Mouse (Mus musculus): ENCODE data around the gene Cela3b. TPM values are rescaled to one million over a fixed set of nuclear protein-coding genes. Genes with fewer than 3 reads are reported as not detected.

Gene Cela3b
- polyA plus RNA-seq, 1 experiment from 2014 or later, result 0.18 TPM

DNA sequence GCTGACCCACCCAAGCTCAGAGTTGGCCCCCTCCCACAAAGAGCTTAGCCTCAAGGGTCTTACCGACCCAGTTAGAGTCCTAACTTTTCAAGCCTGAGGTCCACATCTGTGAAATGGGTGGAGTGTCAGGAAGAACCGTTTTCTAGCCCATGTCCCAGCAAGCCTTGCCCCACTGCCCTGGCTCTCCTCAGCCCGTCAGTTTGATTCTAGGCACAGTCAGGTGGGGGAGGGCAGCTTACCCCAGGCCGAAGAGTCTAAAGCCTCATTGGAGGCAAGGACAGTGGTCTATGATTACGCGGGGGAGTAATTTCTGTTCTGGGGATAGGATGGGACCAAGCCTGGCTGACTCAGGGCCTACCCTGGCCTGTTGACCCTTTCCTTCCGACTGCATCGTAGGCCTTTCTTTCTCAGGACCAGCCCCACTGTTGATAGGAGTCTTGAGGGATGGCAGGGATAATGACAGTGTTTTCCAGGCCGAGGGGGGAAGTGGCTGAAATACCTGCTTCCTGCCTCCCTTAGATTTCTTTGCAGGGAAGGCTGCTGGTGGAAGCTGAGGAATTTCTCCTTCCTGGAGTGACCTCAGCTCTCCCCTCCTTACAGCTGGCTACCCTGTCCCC is 40.5 kb upstream of the Cela3b start:
- Histone ChIP-seq H3K36me3 (replicated peaks) (no peaks in the 10 kb centered on the region), H3K27ac (replicated peaks) (no peak overlapping the region), H3K9ac (no peak overlapping the region), H3K4me3 (replicated peaks) (no peak overlapping the region), H3K9me3 (replicated peaks) (no peaks in the 10 kb centered on the region), H3K4me1 (replicated peaks) (peaks cover 47% of the 10 kb centered on the region), H3K4me2 (peak overlapping the region; percentile 84; the same call in 1 of the 2 replicates), H3K27me3 (peaks cover 17% of the 10 kb centered on the region)
- ATAC-seq (ENCODE audit: insufficient read depth), result no peak
- WGBS (ENCODE audit: insufficient replicate concordance), result 62% methylated on average over 9 of the region's 9 CpGs

GRCm38 (mm10) chr4:137469845-137470692 is 39.7 kb upstream of the Cela3b start:
- WGBS (ENCODE audit: insufficient replicate concordance), result 43% methylated on average over 15 of the region's 15 CpGs
- Histone ChIP-seq H3K4me3 (replicated peaks) (peak overlapping the region; percentile 62), H3K27me3 (peaks cover 17% of the 10 kb centered on the region), H3K4me1 (replicated peaks) (peaks cover 40% of the 10 kb centered on the region), H3K36me3 (replicated peaks) (no peaks in the 10 kb centered on the region), H3K9me3 (replicated peaks) (no peaks in the 10 kb centered on the region), H3K9ac (no peak overlapping the region), H3K27ac (replicated peaks) (no peak overlapping the region), H3K4me2 (peak overlapping the region; percentile 84)
- peak; percentile 16; the same call in 1 of the 2 replicates for ATAC-seq (ENCODE audit: insufficient read depth)

DNA sequence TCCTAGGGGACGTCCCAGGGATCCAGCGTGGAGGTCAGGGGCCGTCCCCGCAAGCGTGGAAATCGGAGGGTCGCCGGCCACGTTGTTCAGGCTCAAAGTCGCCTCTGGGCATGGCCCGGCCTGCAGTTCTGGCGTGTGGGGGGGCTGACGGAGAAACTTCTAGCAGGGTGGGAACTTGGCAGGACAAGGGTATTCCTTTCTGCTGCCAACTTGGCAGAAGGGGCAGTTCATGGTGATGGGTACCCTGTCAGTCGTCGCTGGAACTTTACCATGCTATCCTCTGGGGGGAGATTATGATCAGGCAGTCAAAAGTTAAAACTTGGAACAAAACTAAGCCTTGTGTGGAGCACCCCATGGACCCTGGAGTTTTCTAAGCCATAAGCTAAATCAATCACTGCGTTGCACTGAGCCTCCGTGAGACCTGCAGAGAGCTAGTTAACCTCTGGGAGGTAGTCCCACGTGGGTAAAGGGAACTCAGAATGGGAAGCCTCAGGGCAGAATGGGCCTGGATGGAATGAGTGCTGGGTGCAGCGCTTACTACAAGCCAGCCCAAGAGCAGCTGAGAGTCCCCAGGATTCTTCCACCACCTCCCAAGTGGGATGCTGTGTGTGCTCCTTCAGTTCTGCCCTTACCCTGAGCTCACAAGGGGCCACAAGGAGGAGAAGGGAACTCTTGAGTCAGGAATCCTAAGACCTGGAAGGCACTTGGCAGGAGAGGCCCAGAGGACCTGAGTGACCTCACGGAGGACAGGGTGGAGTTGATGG is 38.9 kb upstream of the Cela3b start:
- Histone ChIP-seq H3K4me3 (replicated peaks) (peak overlapping the region; percentile 62), H3K4me1 (replicated peaks) (peaks cover 37% of the 10 kb centered on the region), H3K27ac (replicated peaks) (no peak overlapping the region), H3K27me3 (peaks cover 17% of the 10 kb centered on the region), H3K36me3 (replicated peaks) (no peaks in the 10 kb centered on the region), H3K9me3 (replicated peaks) (no peaks in the 10 kb centered on the region), H3K9ac (peak overlapping the region; percentile 57; the same call in 1 of the 2 replicates), H3K4me2 (peak overlapping the region; percentile 84)
- 9% methylated on average over 20 of the region's 20 CpGs for WGBS (ENCODE audit: insufficient replicate concordance)
- ATAC-seq (ENCODE audit: insufficient read depth), result 0 out of 2 replicates have a peak, but pooled peaks have one; percentile 1

DNA sequence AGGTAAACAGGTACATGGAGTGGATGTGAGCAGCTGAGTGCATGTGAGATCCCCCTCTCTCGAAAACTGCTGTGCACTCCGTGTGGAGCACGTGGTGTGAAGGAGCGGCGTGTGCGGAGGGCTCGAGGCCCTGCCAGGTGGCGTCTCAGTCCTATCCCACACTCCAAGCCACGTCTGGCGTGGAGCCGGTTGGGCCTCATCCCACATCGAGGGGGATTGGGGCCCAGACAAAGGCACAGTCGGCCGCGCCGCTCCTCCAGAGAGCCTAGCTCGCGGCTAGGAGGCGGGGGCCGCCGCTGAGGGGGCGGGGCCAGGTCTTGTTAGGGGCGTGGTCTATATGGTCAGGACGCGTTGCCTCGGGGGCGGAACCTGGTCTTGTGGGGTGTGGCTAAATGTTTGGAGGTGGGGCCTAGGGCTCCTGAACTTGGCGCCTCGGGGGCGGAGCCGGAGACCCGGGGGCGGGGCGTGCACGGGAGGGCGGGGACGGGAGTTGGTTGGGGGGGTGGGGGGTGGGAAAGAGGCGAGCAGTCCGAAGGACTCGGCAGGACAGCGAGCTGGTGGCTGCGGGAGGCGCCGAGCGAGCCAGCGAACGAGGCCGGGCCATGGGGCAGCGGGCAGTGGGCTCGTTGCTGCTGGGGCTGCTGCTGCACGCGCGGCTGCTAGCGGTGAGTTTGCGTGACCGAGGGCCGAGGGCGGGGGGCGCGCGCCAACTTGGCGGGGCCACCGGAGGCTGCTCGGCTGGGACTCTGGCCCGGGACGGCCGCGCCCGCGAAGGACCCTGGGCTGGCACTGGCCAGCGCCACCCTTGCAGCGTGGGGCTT is 38.1 kb upstream of the Cela3b start, which contains the start of gene Hspg2:
Gene Hspg2, plus strand, starts transcription at position 510 of the 821 bp plus-strand sequence.
- H3K4me1 ChIP-seq (replicated peaks), result peaks cover 31% of the 10 kb centered on the region
- no peaks in the 10 kb centered on the region for H3K36me3 ChIP-seq (replicated peaks)
- H3K9me3 ChIP-seq (replicated peaks), result no peaks in the 10 kb centered on the region
- H3K27ac ChIP-seq (replicated peaks), result no peak within 1 kb of the TSS
- ATAC-seq (ENCODE audit: insufficient read depth), result peak; percentile 74
- peak within 1 kb of the TSS; percentile 84 for H3K4me2 ChIP-seq
- peak within 1 kb of the TSS; percentile 57; the same call in 1 of the 2 replicates for H3K9ac ChIP-seq
- 2% methylated on average over 71 of the region's 72 CpGs for WGBS (ENCODE audit: insufficient replicate concordance)
- peaks cover 17% of the 10 kb centered on the region for H3K27me3 ChIP-seq
- peak within 1 kb of the TSS; percentile 62 for H3K4me3 ChIP-seq (replicated peaks)

GRCm38 (mm10) chr4:137467525-137467924 is 37.2 kb upstream of the Cela3b start:
- Histone ChIP-seq H3K27ac (replicated peaks) (no peak overlapping the region), H3K4me3 (replicated peaks) (no peak overlapping the region), H3K36me3 (replicated peaks) (no peaks in the 10 kb centered on the region), H3K27me3 (peaks cover 17% of the 10 kb centered on the region), H3K9ac (no peak overlapping the region), H3K4me1 (replicated peaks) (peaks cover 30% of the 10 kb centered on the region), H3K9me3 (replicated peaks) (no peaks in the 10 kb centered on the region), H3K4me2 (no peak overlapping the region; the same call in 1 of the 2 replicates)
- no peak for ATAC-seq (ENCODE audit: insufficient read depth)
- 80% methylated on average over 2 of the region's 2 CpGs for WGBS (ENCODE audit: insufficient replicate concordance)

GRCm38 (mm10) chr4:137466991-137467390 is 36.7 kb upstream of the Cela3b start:
- Histone ChIP-seq H3K9me3 (replicated peaks) (no peaks in the 10 kb centered on the region), H3K36me3 (replicated peaks) (no peaks in the 10 kb centered on the region), H3K4me1 (replicated peaks) (peaks cover 30% of the 10 kb centered on the region), H3K4me3 (replicated peaks) (no peak overlapping the region), H3K27ac (replicated peaks) (no peak overlapping the region), H3K4me2 (no peak overlapping the region), H3K9ac (no peak overlapping the region), H3K27me3 (peaks cover 17% of the 10 kb centered on the region)
- ATAC-seq (ENCODE audit: insufficient read depth), result no peak
- 54% methylated on average over 4 of the region's 4 CpGs for WGBS (ENCODE audit: insufficient replicate concordance)

GRCm38 (mm10) chr4:137465125-137465787 is 34.9 kb upstream of the Cela3b start:
- WGBS (ENCODE audit: insufficient replicate concordance), result 60% methylated on average over 13 of the region's 13 CpGs

DNA sequence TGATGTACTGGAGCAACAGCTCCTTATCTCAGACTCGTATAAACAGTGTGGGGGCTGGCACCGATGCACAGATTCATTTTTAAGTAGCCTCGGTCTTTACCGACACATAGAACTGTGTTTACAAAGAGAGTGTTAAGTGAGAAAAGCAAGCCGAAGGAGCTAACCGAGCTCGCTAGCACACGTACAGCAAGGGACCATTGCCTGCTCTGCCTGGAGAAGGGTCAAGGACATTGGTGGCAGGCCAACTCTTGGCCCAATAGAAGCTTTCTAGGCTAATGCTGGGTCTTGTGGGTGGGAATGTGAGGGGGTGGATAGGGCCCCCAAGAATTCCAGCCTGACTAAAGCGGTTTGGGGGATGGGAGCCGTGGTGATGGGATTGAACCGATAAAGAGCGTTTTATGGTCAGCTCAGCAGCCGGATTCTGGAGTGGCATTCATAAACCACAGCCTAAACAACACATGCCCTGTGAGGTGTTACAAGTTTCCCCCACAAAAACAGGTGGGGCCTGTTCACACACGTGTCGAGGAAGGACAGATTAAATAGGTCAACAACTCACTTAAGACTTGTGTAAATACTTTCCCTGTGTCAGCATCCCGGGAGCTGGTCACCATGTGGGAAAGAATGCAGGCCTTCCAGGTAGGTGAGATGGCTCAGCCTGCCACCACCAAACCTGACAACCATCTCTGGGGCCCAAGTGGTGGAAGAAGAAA is 31.8 kb upstream of the Cela3b start:
- 68% methylated on average over 16 of the region's 16 CpGs for WGBS (ENCODE audit: insufficient replicate concordance)
- Histone ChIP-seq H3K4me3 (replicated peaks) (no peak overlapping the region), H3K4me1 (replicated peaks) (peaks cover 4% of the 10 kb centered on the region), H3K4me2 (no peak overlapping the region), H3K27ac (replicated peaks) (no peak overlapping the region), H3K27me3 (no peaks in the 10 kb centered on the region), H3K9me3 (replicated peaks) (no peaks in the 10 kb centered on the region), H3K9ac (no peak overlapping the region), H3K36me3 (replicated peaks) (no peaks in the 10 kb centered on the region)
- ATAC-seq (ENCODE audit: insufficient read depth), result no peak

More at GRCm38 (mm10) chr4:137465125-137465787, 34.9 kb upstream of the Cela3b start:
- no peak overlapping the region for H3K9ac ChIP-seq
- no peak overlapping the region for H3K27ac ChIP-seq (replicated peaks)
- no peaks in the 10 kb centered on the region for H3K36me3 ChIP-seq (replicated peaks)
- no peaks in the 10 kb centered on the region for H3K9me3 ChIP-seq (replicated peaks)
- H3K27me3 ChIP-seq, result peaks cover 17% of the 10 kb centered on the region
- H3K4me2 ChIP-seq, result no peak overlapping the region
- H3K4me1 ChIP-seq (replicated peaks), result peaks cover 25% of the 10 kb centered on the region
- no peak for ATAC-seq (ENCODE audit: insufficient read depth)
- H3K4me3 ChIP-seq (replicated peaks), result no peak overlapping the region

- no peak overlapping the region for H3K9ac ChIP-seq
- peaks cover 12% of the 10 kb centered on the region for H3K4me1 ChIP-seq (replicated peaks)
- H3K9me3 ChIP-seq (replicated peaks), result no peaks in the 10 kb centered on the region
- H3K4me2 ChIP-seq, result no peak overlapping the region
- no peaks in the 10 kb centered on the region for H3K36me3 ChIP-seq (replicated peaks)
- ATAC-seq (ENCODE audit: insufficient read depth), result no peak
- H3K27ac ChIP-seq (replicated peaks), result no peak overlapping the region
- 53% methylated on average over 4 of the region's 4 CpGs for WGBS (ENCODE audit: insufficient replicate concordance)
- no peaks in the 10 kb centered on the region for H3K27me3 ChIP-seq
- H3K4me3 ChIP-seq (replicated peaks), result no peak overlapping the region
Measured at GRCm38 (mm10) chr4:137461217-137461616, 30.9 kb upstream of the Cela3b start.

All from liver, embryonic 15.5 days (tissue).